Mouse (Mus musculus): ENCODE measurements around the gene Galm. TPM values are rescaled to one million over a fixed set of nuclear protein-coding genes. Genes with fewer than 3 reads are reported as not detected.

The Galm gene
- total and polyA plus RNA-seq, 3 experiments: 0.15 TPM; not detected in 2

- no peak for TF ChIP-seq RCOR1 (IDR thresholded peaks at IDR 0.05; ENCODE audit: low read depth, low read length)
Observed at GRCm38 (mm10) chr17:80165741-80166140, 38.5 kb downstream of the Galm start (continued).

GRCm38 (mm10) chr17:80166346-80166745 lies 39.1 kb downstream of the Galm start:
- DNase-seq (ENCODE audit: low read depth, low spot score): no peak
- Histone ChIP-seq H3K36me3 (ENCODE audit: control insufficient read depth in 1 of 2, insufficient read depth in 2 of 2, low read length in 2 of 2) (no peaks in the 10 kb centered on the region), H3K79me2 (ENCODE audit: control insufficient read depth, insufficient read depth, low read length, poor library complexity) (no peaks in the 10 kb centered on the region), H3K4me3 (ENCODE audit: control insufficient read depth in 1 of 2, insufficient read depth in 1 of 2, low read depth in 2 of 2, low read length in 2 of 2) (no peak overlapping the region), H3K27me3 (ENCODE audit: control insufficient read depth in 1 of 2, insufficient read depth in 2 of 2, low read length in 2 of 2) (peaks cover 0 to 6% of the 10 kb centered on the region in 2 experiments; a peak in 3 of 4 replicates), H3K4me1 (ENCODE audit: control insufficient read depth in 1 of 2, insufficient read depth in 2 of 2, low read length in 2 of 2) (no peaks in the 10 kb centered on the region), H3K9ac (ENCODE audit: control insufficient read depth, low read depth, low read length, poor library complexity, severe bottlenecking) (no peak overlapping the region), H3K27ac (ENCODE audit: control insufficient read depth, low read depth, low read length) (no peak overlapping the region), H3K9me3 (replicated peaks; ENCODE audit: insufficient read depth, low read length) (no peaks in the 10 kb centered on the region)
- no peak for TF ChIP-seq ETS1 (IDR thresholded peaks at IDR 0.05; ENCODE audit: low read depth, low read length)
- no peak for TF ChIP-seq MAZ (IDR thresholded peaks at IDR 0.05; ENCODE audit: low read depth, low read length)
- no peak for TF ChIP-seq CTCF (IDR thresholded peaks at IDR 0.05 in 2 of 3, conservative IDR thresholded peaks at IDR 0.05 in 1 of 3; ENCODE audit: control insufficient read depth in 1 of 3, insufficient read depth in 1 of 3, low read depth in 2 of 3, low read length in 3 of 3, poor library complexity in 1 of 3, severe bottlenecking in 1 of 3)
- TF ChIP-seq EP300 (IDR thresholded peaks at IDR 0.05; ENCODE audit: low read depth in 1 of 2, low read length in 2 of 2): no peak
- TF ChIP-seq MXI1 (IDR thresholded peaks at IDR 0.05; ENCODE audit: low read depth, low read length): no peak
- TF ChIP-seq MYC (IDR thresholded peaks at IDR 0.05; ENCODE audit: low read depth, low read length): no peak
- no peak for TF ChIP-seq ZMIZ1 (IDR thresholded peaks at IDR 0.05; ENCODE audit: low read depth, low read length)
- TF ChIP-seq USF2 (IDR thresholded peaks at IDR 0.05; ENCODE audit: borderline replicate concordance in 1 of 2, insufficient read depth in 1 of 2, low read depth in 1 of 2, low read length in 2 of 2): no peak
- TF ChIP-seq BHLHE40 (IDR thresholded peaks at IDR 0.05; ENCODE audit: borderline replicate concordance, low read depth, low read length): no peak
- TF ChIP-seq MYB (IDR thresholded peaks at IDR 0.05; ENCODE audit: low read depth, low read length): no peak
- TF ChIP-seq GABPA (IDR thresholded peaks at IDR 0.05; ENCODE audit: low read depth, low read length): no peak
- TF ChIP-seq NELFE (IDR thresholded peaks at IDR 0.05; ENCODE audit: low read depth, low read length): no peak
- no peak for TF ChIP-seq POLR2AphosphoS2 (IDR thresholded peaks at IDR 0.05; ENCODE audit: low read length)
- TF ChIP-seq CHD1 (IDR thresholded peaks at IDR 0.05; ENCODE audit: low read depth, low read length): no peak
- no peak for TF ChIP-seq E2F4 (IDR thresholded peaks at IDR 0.05; ENCODE audit: borderline replicate concordance, low read depth, low read length)
- TF ChIP-seq ZNF384 (IDR thresholded peaks at IDR 0.05; ENCODE audit: low read depth, low read length): no peak
- no peak for TF ChIP-seq RAD21 (IDR thresholded peaks at IDR 0.05; ENCODE audit: low read depth, low read length)
- TF ChIP-seq POLR2A (IDR thresholded peaks at IDR 0.05; ENCODE audit: control insufficient read depth in 1 of 2, insufficient read depth in 1 of 2, low read depth in 1 of 2, low read length in 2 of 2, poor library complexity in 1 of 2): no peak
- no peak for TF ChIP-seq ZKSCAN1 (IDR thresholded peaks at IDR 0.05; ENCODE audit: low read depth, low read length)
- TF ChIP-seq TCF12 (IDR thresholded peaks at IDR 0.05; ENCODE audit: low read depth, low read length): no peak

All from MEL (cell line).